Mouse (Mus musculus) embryo, embryonic 11.5 days (tissue): ENCODE results near the gene Polg2.
"Not testable (repeated sequence)": the region's sequence is repeated elsewhere in the genome, so short reads cannot be mapped to it uniquely, and the experiment has no call there.

Experiments
- DNase-seq: peaks from one replicate; pipeline ENCODE4 v3.0.0-alpha.2; 2012; ENCODE audit warnings: low read depth, low spot score

Polg2 gene

GRCm38 (mm10) chr11:106762139-106762799, 17.1 kb downstream of the Polg2 start:
- no peak for DNase-seq

DNA sequence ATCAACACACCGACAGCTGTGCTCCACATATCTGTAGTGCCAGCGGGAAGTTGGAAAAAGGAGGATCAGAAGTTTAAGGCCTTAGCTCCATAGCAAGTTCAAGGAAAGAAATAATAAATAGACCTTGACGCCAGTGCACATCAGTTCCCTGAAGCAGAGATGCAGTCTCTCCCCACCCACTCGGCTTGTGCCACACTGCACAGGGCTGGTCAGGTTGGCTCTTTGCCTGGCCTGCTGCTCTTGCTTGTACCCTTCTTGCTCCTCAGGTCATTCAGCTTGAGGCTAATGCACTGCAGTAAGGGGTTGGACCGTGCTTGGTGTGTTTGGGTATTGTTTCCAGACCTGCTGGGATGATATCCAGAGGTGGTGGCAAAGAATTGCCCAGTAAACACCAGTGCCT, 18.8 kb downstream of the Polg2 start:
- no peak for DNase-seq

DNA sequence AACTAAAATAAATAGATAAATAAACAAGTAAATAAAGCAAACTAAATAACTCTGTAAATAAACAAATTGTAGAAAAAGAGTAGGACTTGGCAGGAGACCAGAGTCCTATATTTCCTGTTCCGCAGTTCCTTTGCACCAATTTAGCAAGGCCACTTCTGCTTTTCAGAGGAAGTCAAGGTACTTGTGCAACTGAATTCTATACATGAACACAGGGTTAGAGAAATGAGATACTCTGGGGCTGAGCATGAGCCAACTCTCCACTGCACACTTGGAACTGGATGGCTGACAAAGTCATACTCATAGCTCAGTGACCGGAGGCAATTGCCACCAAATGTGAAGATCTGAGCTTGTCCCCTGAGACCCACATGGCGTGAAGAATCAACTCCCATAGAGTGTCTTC, 20.3 kb downstream of the Polg2 start:
- no peak for DNase-seq

- no peak for DNase-seq
Observed at GRCm38 (mm10) chr11:106755583-106755982, 23.8 kb downstream of the Polg2 start.

GRCm38 (mm10) chr11:106753314-106753713, 26.0 kb downstream of the Polg2 start:
- no peak for DNase-seq

DNA sequence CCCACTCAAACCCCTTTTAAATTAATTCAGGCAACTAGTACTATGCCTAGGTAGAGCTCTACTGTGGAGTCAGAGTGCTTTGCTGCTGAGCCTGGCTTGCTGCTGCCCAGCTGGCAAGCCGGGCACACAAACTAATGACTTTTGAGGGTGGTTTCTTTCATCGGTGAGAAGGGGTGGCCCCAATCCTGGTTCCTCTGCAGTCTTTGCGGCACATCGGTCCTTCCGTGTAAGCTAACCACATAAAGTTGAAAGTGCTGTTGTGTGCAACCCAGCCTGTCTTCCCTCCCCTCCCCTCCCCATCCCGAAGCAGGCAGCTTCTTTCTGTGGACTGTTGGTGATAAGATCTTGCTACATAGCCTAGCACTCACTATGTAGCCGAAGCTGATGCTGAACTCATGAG, 27.2 kb downstream of the Polg2 start:
- no peak for DNase-seq

DNA sequence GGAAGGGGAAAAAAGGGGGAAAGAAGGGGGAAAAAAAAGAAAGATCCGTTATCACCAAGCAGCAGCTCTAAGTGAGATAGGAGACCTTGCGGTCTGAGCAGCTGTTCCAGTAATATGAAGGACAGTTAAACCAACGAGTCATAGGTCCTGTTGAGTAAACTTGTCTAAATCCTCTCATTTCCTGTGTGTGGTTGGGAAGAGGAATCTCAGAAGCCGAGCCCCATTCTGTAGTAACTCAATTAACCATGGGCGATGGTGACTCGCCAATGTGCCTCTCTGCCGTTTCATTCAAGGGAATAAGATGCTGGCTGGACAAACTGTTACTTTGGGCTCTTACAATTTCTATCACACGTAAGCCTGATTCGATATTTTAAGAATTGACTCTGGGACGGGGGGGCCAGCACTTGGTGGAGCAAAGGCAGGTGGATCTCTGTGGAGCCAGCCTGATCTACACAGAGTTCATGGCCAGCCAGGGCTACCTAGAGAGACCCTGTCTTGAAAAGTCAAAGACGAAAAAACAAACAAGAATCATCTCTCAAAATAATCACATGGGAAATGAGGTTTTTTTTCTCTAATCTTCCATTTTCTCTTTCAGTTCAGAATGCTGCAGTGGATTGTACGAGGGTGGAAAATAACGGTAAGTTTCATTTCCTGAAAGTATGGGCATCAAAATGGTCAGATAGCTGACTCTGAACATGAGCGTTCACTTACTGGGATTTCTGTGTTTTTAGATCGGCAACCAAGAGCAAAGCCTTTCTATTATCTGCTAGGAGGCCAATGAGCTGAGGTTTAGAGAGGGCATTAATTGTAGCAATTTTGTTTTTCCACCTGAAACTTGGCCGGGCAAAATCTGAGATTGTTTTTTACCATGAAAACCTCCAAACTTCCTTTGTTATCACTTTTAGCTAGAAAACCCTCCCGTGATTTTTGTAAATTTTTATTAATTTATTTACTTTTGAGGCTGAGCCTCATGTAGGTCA, 28.0 kb downstream of the Polg2 start, which contains the start of gene Milr1:
Gene Milr1 (plus strand): TSS at position 188 of the 980 bp plus-strand sequence.
- no peak for DNase-seq

DNA sequence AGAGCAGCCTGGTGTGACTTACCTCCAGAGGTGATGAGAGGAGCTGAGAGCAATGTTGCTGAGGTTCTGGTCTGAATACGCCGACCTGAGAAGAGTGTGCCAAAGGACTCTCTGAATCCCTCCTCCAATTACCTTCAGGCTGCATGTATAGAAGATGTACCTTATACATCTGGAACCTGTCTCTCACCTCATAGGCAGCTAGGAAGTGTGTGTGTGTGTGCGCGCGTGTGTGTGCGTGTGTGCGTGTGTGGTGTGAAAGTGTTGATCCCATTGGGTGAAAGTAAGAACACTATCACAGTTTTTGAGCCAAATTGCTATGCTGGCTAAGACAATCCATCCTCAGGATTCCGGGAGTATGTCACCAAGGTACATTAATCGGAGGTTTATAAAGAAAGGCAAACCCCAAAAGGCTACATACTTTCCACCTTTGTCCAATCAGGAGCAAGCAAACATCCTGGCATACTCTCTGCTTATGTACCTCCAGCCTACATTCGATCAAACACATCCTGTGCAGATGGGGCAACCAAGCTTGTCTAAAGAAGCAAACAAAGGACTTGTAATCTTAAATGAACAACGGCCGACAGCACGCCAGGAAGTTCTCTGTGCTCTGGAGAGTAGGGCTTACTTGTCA, 29.1 kb downstream of the Polg2 start, which contains the start of gene Pecam1:
Gene Pecam1 (minus strand): TSS at position 508 of the 631 bp plus-strand sequence.
- DNase-seq: no peak

DNA sequence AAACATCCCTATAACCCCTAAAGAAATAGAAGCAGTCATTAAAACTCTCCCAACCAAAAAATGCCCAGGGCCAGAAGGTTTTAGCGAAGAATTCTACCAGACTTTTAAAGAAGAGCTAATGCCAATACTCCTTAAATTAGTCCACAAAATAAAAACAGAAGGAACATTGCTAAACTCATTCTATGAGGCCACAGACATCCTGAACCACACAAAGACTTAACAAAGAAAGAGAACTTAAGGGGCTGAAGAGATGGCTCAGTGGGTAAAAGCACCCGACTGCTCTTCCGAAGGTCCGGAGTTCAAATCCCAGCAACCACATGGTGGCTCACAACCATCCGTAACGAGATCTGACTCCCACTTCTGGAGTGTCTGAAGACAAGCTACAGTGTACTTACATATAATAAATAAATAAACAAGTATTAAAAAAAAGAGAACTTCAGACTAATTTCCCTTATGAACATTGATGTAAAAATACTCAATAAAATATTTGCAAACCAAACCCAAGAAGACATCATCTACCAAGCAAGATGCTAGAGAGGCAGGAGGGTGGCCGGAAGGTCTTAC, 29.7 kb downstream of the Polg2 start:
- not testable (repeated sequence) for DNase-seq

GRCm38 (mm10) chr11:106744949-106745348, 34.4 kb downstream of the Polg2 start:
- no peak for DNase-seq

DNA sequence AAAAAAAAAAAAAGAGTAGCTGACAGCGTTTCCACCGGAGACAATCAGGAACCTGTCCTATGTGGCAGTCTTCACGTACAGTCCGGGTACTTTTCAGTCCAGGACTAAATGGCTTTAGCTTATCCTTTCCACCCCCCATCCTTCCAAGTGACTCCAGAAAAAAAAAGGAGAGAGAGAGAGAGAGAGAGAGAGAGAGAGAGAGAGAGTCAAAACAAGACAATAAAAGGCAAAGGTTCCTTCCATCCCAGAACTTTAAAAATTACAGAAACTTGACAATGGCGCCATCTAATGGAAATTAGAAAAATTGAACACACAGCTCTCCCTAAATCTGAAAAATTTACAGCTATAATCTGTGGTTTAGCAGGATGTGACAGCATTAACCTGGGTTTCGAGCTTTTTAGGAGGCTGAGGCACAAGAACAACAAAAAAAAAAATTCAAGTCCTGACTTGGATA, 36.9 kb downstream of the Polg2 start:
- no peak for DNase-seq

DNA sequence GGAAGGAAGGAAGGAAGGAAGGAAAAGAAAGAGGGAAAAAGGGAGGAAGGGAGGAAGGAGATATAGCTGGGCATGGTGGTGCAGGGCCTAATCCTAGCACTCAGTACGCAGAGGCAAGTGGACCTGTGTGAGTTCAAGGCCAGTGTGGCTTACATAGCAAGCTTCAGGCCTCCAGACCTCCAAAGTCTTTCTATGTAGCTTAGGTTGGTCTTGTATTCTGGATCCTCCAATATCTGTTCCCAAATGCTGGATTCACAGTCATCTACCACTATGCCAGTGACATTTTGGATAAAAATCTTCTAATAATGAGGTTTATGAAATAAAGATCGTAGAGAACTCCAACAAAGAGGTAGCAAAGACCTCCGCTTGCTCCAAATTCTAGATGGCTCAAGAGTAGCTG, 37.5 kb downstream of the Polg2 start:
- no peak for DNase-seq

DNA sequence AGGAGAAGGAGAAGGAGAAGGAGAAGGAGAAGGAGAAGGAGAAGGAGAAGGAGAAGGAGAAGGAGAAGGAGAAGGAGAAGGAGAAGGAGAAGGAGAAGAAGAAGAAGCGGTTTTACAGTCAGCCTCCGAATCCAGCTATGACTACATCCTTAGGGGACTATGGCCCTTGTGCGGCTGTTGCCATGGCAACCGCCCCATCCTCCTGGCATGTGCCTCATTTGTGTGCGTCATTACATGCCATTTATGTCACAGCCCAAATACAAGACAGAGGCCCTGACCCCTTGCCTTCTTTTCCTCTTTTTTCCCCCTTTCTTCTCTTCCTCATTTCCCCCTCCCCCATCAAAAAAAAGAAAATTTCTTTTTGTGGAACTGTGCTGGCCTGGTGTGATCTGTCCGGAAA, 38.1 kb downstream of the Polg2 start:
- DNase-seq: no peak

DNA sequence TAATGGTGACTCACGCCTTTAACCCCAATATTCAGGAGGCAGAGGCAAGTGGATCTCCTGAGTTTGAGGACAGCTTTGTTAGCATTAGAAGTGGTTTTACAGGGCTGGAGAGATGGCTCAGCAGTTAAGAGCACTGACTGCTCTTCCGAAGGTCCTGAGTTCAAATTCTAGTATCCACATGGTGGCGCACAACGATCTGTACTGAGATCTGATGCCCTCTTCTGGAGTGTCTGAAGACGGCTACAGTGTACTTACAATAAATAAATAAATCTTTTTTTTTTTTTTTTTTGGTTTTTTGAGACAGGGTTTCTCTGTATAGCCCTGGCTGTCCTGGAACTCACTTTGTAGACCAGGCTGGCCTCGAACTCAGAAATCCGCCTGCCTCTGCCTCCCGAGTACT, 38.6 kb downstream of the Polg2 start:
- DNase-seq: not testable (repeated sequence)

- no peak for DNase-seq
Observed at GRCm38 (mm10) chr11:106739116-106739515, 40.2 kb downstream of the Polg2 start.

- DNase-seq: no peak
Observed at GRCm38 (mm10) chr11:106737178-106737621, 42.1 kb downstream of the Polg2 start.

DNA sequence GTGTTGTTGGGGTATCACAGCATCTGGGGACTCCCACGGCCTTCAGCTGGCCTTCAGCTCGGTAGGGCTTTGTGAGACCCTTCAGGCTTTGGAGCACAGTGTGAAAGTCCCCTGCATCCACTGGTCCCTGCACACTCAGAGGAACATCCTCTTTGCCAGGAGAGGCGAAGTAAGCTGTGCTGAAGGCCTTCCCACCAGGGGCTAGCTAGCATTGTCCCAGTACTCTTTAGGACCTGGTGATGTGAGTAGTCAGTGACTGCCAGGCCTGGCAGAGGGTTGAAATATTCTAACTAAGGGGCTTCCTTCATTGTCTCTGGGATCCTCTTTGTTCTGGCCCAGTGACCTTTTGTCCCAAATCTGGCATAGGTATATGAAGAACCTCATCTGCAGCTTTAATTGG, 42.7 kb downstream of the Polg2 start:
- no peak for DNase-seq

DNA sequence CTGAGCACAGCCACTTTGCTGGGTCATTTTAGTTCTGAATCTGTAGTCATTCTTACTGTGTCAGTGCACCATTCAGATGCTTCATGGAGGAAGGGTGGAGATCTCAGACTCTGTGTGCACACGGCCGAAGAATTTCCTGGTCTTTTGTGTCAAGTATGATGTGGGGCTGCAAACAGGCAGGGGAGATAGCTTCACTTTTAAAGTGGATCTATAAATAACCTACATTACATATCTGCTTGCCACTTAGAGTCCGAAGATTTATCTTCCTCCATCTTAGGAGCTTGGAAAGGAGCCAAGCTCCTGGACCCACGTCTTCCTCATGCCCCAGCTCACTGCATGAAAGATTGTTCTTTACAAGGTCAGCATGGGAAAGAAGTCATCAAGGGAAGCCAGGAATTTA, 48.6 kb downstream of the Polg2 start:
- no peak for DNase-seq

DNA sequence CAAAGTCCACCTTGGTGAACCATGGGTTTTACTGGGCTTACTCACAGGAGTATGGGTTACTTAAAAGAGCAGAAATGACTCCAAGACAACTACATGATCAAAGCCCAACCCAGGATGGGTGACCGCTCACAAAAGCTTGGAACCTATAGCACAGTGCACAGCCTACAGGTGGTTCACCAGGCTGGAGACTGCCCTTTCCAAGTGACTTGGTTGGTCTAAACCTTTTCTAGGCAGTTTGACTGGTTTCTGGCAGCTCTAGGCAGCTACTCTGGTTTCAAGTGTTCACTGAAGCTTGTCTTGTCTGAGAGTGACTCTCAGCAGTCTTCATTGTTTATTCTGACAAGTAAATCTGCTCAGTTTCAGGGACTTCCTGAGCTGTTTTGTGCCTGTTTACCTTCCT, 49.7 kb downstream of the Polg2 start:
- no peak for DNase-seq

- no peak for DNase-seq
Observed at GRCm38 (mm10) chr11:106728402-106729366, 50.7 kb downstream of the Polg2 start.
